Mouse (Mus musculus) forebrain, embryonic 14.5 days (tissue): ENCODE measurements around the gene Arrdc5. TPM values are rescaled to one million over a fixed set of nuclear protein-coding genes. Genes with fewer than 3 reads are reported as not detected.
A peak's percentile ranks its signal among the peaks of the same experiment; 100 is the strongest.

Source experiments
- ATAC-seq: fragments of 200-750 bp; cut with Nextera tagmentation; 2 replicates; pipeline ENCODE4 v1.8.0; 2017; ENCODE audit warnings: mild to moderate bottlenecking, moderate library complexity
- DNase-seq: peaks from one replicate; pipeline ENCODE4 v3.0.0-alpha.2; 2015; ENCODE audit warnings: low spot score
- H3K27ac ChIP-seq: fragments of 300-500 bp; sonication (generic); 2 replicates; pipeline ENCODE4 v1.5.1; 2014; ENCODE audit warnings: low read depth, mild to moderate bottlenecking, control low read depth, low read length, moderate library complexity
- H3K27me3 ChIP-seq: fragments of 300-500 bp; sonication (generic); replicated peaks from 2 replicates; pipeline ENCODE4 v1.6.1; 2014; ENCODE audit warnings: low read length, control low read depth, mixed read lengths; ENCODE audit not compliant: control insufficient read depth, insufficient read depth
- H3K36me3 ChIP-seq: fragments of 300-500 bp; sonication (generic); 2 replicates; pipeline ENCODE4 v1.6.1; 2014; ENCODE audit warnings: low read length, control low read depth; ENCODE audit not compliant: control insufficient read depth, insufficient read depth
- H3K4me1 ChIP-seq: fragments of 300-500 bp; sonication (generic); 2 replicates; pipeline ENCODE4 v1.6.1; 2014; ENCODE audit warnings: antibody characterized with exemption, low read length, control low read depth; ENCODE audit not compliant: control insufficient read depth, insufficient read depth
- H3K4me2 ChIP-seq: fragments of 300-500 bp; sonication (generic); 2 replicates; pipeline ENCODE4 v1.6.1; 2014; ENCODE audit warnings: mild to moderate bottlenecking, control low read depth, low read length
- H3K4me3 ChIP-seq: fragments of 300-500 bp; sonication (generic); 2 replicates; pipeline ENCODE4 v1.5.1; 2014; ENCODE audit warnings: low read depth, low read length, control low read depth
- H3K9ac ChIP-seq: fragments of 300-500 bp; sonication (generic); 2 replicates; pipeline ENCODE4 v1.6.1; 2014; ENCODE audit warnings: mild to moderate bottlenecking, low read length, control low read depth, moderate library complexity
- H3K9me3 ChIP-seq: fragments of 300-500 bp; sonication (generic); replicated peaks from 2 replicates; pipeline ENCODE4 v1.6.1; 2016; ENCODE audit warnings: low read length, control low read depth, mixed read lengths; ENCODE audit not compliant: control insufficient read depth
- WGBS: fragments of 180-500 bp; shearing (Covaris S2); extraction: QIAGEN DNeasy Blood & Tissue Kit; methylation state at CpG from one replicate; pipeline ENCODE4 v1.1.7; 2014; 5-methylcytosine and 5-hydroxymethylcytosine counted together
- polyA plus RNA-seq: library from polyadenylated mRNA; unstranded; fragments of >200 nt; fragmentation: Nextera tagmentation; extraction: Ambion mirVana; gene quantifications from 2 replicates; pipeline ENCODE4 v1.2.1, GENCODE M21; 2014

Arrdc5 gene
- polyA plus RNA-seq, 1 experiment from 2014 or later, result not detected

- peak; percentile 20 for DNase-seq
- 41% methylated on average over 8 of the region's 8 CpGs for WGBS
- Histone ChIP-seq H3K27me3 (no peaks in the 10 kb centered on the region), H3K27ac (no peak overlapping the region), H3K4me2 (no peak overlapping the region), H3K9me3 (no peaks in the 10 kb centered on the region), H3K4me3 (no peak overlapping the region), H3K4me1 (peaks cover under 1% of the 10 kb centered on the region), H3K36me3 (no peaks in the 10 kb centered on the region), H3K9ac (no peak overlapping the region)
- 0 out of 2 replicates have a peak, but pooled peaks have one; percentile 16 for ATAC-seq
Measured at GRCm38 (mm10) chr17:56332987-56333386, 32.9 kb upstream of the Arrdc5 start.

DNA sequence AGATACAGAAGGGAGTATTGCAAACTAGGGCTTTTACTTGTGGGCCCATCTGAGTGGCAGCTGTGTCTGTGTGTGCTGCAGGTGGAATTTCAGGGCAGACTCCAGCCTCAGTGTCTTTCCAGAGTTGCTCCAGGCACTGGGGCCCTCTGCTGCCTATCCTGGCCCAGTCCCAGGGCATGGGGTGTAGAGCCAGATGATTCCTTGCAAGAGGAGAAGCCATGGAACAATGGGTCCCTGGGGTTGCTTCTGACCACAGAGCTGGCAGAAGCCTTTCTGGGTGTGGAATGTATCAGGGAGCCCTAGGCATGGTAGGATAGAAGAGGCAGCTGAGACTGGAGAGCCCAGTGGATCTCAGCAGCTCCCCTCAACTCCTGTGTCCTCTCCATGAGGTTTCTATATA lies 31.2 kb upstream of the Arrdc5 start:
- no peak for ATAC-seq
- DNase-seq, result no peak
- H3K9ac ChIP-seq, result no peak overlapping the region
- H3K36me3 ChIP-seq, result no peaks in the 10 kb centered on the region
- no peaks in the 10 kb centered on the region for H3K27me3 ChIP-seq
- no peak overlapping the region for H3K4me2 ChIP-seq
- no peak overlapping the region for H3K4me3 ChIP-seq
- no peak overlapping the region for H3K27ac ChIP-seq
- no peaks in the 10 kb centered on the region for H3K9me3 ChIP-seq
- H3K4me1 ChIP-seq, result peaks cover 14% of the 10 kb centered on the region

- DNase-seq (no peak), ATAC-seq (no peak)
- Histone ChIP-seq H3K27ac (no peak overlapping the region), H3K9me3 (no peaks in the 10 kb centered on the region), H3K4me3 (no peak overlapping the region), H3K4me2 (no peak overlapping the region), H3K4me1 (peaks cover 14% of the 10 kb centered on the region), H3K9ac (no peak overlapping the region), H3K36me3 (no peaks in the 10 kb centered on the region), H3K27me3 (no peaks in the 10 kb centered on the region)
- 75% methylated on average over 3 of the region's 3 CpGs for WGBS
Measured at GRCm38 (mm10) chr17:56330345-56330744, 30.3 kb upstream of the Arrdc5 start.

- Histone ChIP-seq H3K27ac (no peak overlapping the region), H3K4me2 (no peak overlapping the region), H3K4me1 (peaks cover 14% of the 10 kb centered on the region), H3K9ac (no peak overlapping the region), H3K9me3 (no peaks in the 10 kb centered on the region), H3K36me3 (no peaks in the 10 kb centered on the region), H3K27me3 (no peaks in the 10 kb centered on the region), H3K4me3 (no peak overlapping the region)
- no peak for ATAC-seq
- no peak for DNase-seq
Measured at GRCm38 (mm10) chr17:56329267-56329666, 29.2 kb upstream of the Arrdc5 start.

GRCm38 (mm10) chr17:56326153-56327147 lies 26.4 kb upstream of the Arrdc5 start:
- 2% methylated on average over 61 of the region's 67 CpGs for WGBS
- no peaks in the 10 kb centered on the region for H3K27me3 ChIP-seq

GRCm38 (mm10) chr17:56325450-56326152 lies 25.5 kb upstream of the Arrdc5 start, which contains the start of gene Kdm4b:
Gene Kdm4b (plus strand): TSS chr17:56326062.
- peak; percentile 100 for ATAC-seq
- WGBS, result under 1% methylated on average over 56 of the region's 57 CpGs
- H3K36me3 ChIP-seq, result peaks cover 12% of the 10 kb centered on the region; the same call in 1 of the 2 replicates
- no peaks in the 10 kb centered on the region for H3K27me3 ChIP-seq
- peak within 1 kb of the TSS; percentile 84 for H3K4me2 ChIP-seq
- H3K4me3 ChIP-seq, result peak within 1 kb of the TSS; percentile 89
- peak; percentile 100 for DNase-seq
- H3K9me3 ChIP-seq, result no peaks in the 10 kb centered on the region
- H3K27ac ChIP-seq, result peak within 1 kb of the TSS; percentile 96
- H3K9ac ChIP-seq, result peak within 1 kb of the TSS; percentile 93
- peaks cover 14% of the 10 kb centered on the region for H3K4me1 ChIP-seq

More at GRCm38 (mm10) chr17:56326153-56327147, 26.4 kb upstream of the Arrdc5 start:
- peaks cover 14% of the 10 kb centered on the region for H3K4me1 ChIP-seq
- peak overlapping the region; percentile 89 for H3K4me3 ChIP-seq
- no peaks in the 10 kb centered on the region for H3K9me3 ChIP-seq
- H3K27ac ChIP-seq, result peak overlapping the region; percentile 96
- peak; percentile 45 for DNase-seq
- peak; percentile 56 for ATAC-seq
- H3K36me3 ChIP-seq, result peaks cover 8% of the 10 kb centered on the region; the same call in 1 of the 2 replicates
- H3K4me2 ChIP-seq, result peak overlapping the region; percentile 84
- H3K9ac ChIP-seq, result peak overlapping the region; percentile 93

- Histone ChIP-seq H3K27me3 (no peaks in the 10 kb centered on the region), H3K36me3 (peaks cover 20% of the 10 kb centered on the region; the same call in 1 of the 2 replicates), H3K9me3 (no peaks in the 10 kb centered on the region), H3K4me2 (no peak overlapping the region), H3K9ac (no peak overlapping the region), H3K4me1 (peaks cover 14% of the 10 kb centered on the region), H3K4me3 (no peak overlapping the region), H3K27ac (no peak overlapping the region)
- DNase-seq (no peak), ATAC-seq (no peak)
- WGBS, result 69% methylated on average over 3 of the region's 3 CpGs
Measured at GRCm38 (mm10) chr17:56324419-56324818, 24.3 kb upstream of the Arrdc5 start.

- Histone ChIP-seq H3K9ac (no peak overlapping the region), H3K4me2 (no peak overlapping the region), H3K36me3 (peaks cover 69% of the 10 kb centered on the region), H3K9me3 (no peaks in the 10 kb centered on the region), H3K27me3 (no peaks in the 10 kb centered on the region), H3K27ac (no peak overlapping the region), H3K4me1 (peaks cover 13% of the 10 kb centered on the region), H3K4me3 (no peak overlapping the region)
- DNase-seq, result no peak
- WGBS, result 88% methylated on average over 15 of the region's 15 CpGs
- no peak for ATAC-seq
Measured at GRCm38 (mm10) chr17:56309191-56309945, 9.3 kb upstream of the Arrdc5 start.
